ENCODE assay signal across 9 mouse cellular contexts in the genomic region with DNA sequence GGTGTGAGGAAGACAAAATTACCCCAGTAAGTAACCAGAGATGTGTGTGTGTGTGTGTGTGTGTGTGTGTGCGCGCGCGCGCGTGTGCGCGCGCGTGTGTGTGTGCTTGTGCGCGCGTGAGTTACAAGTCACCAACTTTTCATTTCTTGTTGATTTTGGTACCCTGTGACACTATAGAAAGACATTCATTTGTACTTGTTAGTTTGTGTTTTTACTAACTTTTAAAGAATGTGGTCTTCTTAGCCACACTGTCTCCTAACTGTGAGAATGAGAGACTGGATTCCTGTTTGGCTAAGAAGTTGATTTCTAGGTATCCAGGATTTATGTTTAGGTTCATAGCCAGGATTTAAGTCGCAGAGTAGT. TPM values are rescaled to one million over a fixed set of nuclear protein-coding genes. Genes with fewer than 3 reads are reported as not detected.
A peak's percentile ranks its signal among the peaks of the same experiment; 100 is the strongest.
DNase-seq lines count a peak whose midpoint lies in the region; ATAC-seq and TF ChIP-seq lines count a peak whose summit lies in the region.
"Had no signal": no experiment of that assay in that cellular context is flagged by ENCODE, and none has a peak within 500 bp of the region (broad histone marks: within the 10 kb centered on the region; RNA-seq: fewer than 3 reads in every experiment).

No protein-coding gene starts in this region.

- no peak overlapping the region for H3K9ac ChIP-seq in liver, embryonic 11.5 days (ENCODE audit: low read depth, low read length)
- no peak overlapping the region for H3K9ac ChIP-seq in embryonic facial prominence, embryonic 15.5 days
- H3K9ac ChIP-seq in hindbrain, postnatal 0 days (replicated peaks; ENCODE audit: low read length): no peak overlapping the region
- no peak overlapping the region for H3K9ac ChIP-seq in neural tube, embryonic 12.5 days

- intact Hi-C loops in left cerebral cortex, postnatal 25 days (cut with DNase I): loop anchor here (5.0 kb wide), 1 partner anchor 57 kb away; no protein-coding TSS in a partner anchor

- no peak for TF ChIP-seq CTCF in hindbrain, postnatal 0 days (IDR thresholded peaks at IDR 0.05; ENCODE audit: low read depth)

- peaks cover 13% of the 10 kb centered on the region for H3K4me1 ChIP-seq in liver, embryonic 11.5 days (replicated peaks; ENCODE audit: control insufficient read depth, insufficient read depth, low read length)
- peaks cover 13% of the 10 kb centered on the region for H3K4me1 ChIP-seq in embryonic facial prominence, embryonic 15.5 days
- H3K4me1 ChIP-seq in hindbrain, postnatal 0 days (ENCODE audit: insufficient read depth, low read length): no peaks in the 10 kb centered on the region
- peaks cover 8% of the 10 kb centered on the region; the same call in 1 of the 2 replicates for H3K4me1 ChIP-seq in neural tube, embryonic 12.5 days

- H3K36me3 ChIP-seq in liver, embryonic 11.5 days (ENCODE audit: control insufficient read depth, insufficient read depth, low read length): no peaks in the 10 kb centered on the region
- H3K36me3 ChIP-seq in embryonic facial prominence, embryonic 15.5 days: no peaks in the 10 kb centered on the region
- no peaks in the 10 kb centered on the region for H3K36me3 ChIP-seq in hindbrain, postnatal 0 days (ENCODE audit: insufficient read depth, low read length)
- no peaks in the 10 kb centered on the region for H3K36me3 ChIP-seq in neural tube, embryonic 12.5 days

- no peaks in the 10 kb centered on the region for H3K27me3 ChIP-seq in liver, embryonic 11.5 days (replicated peaks; ENCODE audit: control insufficient read depth, insufficient read depth, low read length)
- no peaks in the 10 kb centered on the region for H3K27me3 ChIP-seq in embryonic facial prominence, embryonic 15.5 days
- H3K27me3 ChIP-seq in hindbrain, postnatal 0 days (ENCODE audit: insufficient read depth, low read length): no peaks in the 10 kb centered on the region
- no peaks in the 10 kb centered on the region for H3K27me3 ChIP-seq in neural tube, embryonic 12.5 days (replicated peaks)
- H3K27me3 ChIP-seq: Patski had no signal

- peak overlapping the region; percentile 36 for H3K4me3 ChIP-seq in liver, embryonic 11.5 days (ENCODE audit: low read depth, low read length)
- H3K4me3 ChIP-seq in embryonic facial prominence, embryonic 15.5 days (replicated peaks): peak overlapping the region; percentile 12
- H3K4me3 ChIP-seq in hindbrain, postnatal 0 days (ENCODE audit: low read length): no peak overlapping the region; the same call in 1 of the 2 replicates
- H3K4me3 ChIP-seq in neural tube, embryonic 12.5 days: no peak overlapping the region

- H3K27ac ChIP-seq in liver, embryonic 11.5 days (ENCODE audit: low read depth, low read length): no peak overlapping the region
- no peak overlapping the region for H3K27ac ChIP-seq in embryonic facial prominence, embryonic 15.5 days (replicated peaks)
- no peak overlapping the region for H3K27ac ChIP-seq in hindbrain, postnatal 0 days
- H3K27ac ChIP-seq in neural tube, embryonic 12.5 days: no peak overlapping the region

- ATAC-seq in liver, embryonic 11.5 days (replicated peaks; ENCODE audit: low FRiP score): no peak
- ATAC-seq in embryonic facial prominence, embryonic 15.5 days (ENCODE audit: insufficient number of reproducible peaks, low FRiP score, low TSS enrichment, low read depth): no peak
- no peak for ATAC-seq in hindbrain, postnatal 0 days
- ATAC-seq in neural tube, embryonic 12.5 days (ENCODE audit: low FRiP score, low read depth): no peak
- no peak for ATAC-seq in cerebellum, adult (ENCODE audit: insufficient number of reproducible peaks, low FRiP score, low TSS enrichment)

- DNase-seq in liver, embryonic 11.5 days (ENCODE audit: low spot score): no peak
- no peak for DNase-seq in liver
- DNase-seq in hindbrain, postnatal 0 days (ENCODE audit: low spot score): no peak
- no peak for DNase-seq in cerebellum, adult 9-10 months
- DNase-seq in left cerebral cortex, postnatal 25 days (ENCODE audit: low spot score in 2 of 2): no peak

- 24% methylated on average over 14 of the region's 14 CpGs for WGBS in liver, embryonic 11.5 days
- 53% methylated on average over 14 of the region's 14 CpGs for WGBS in embryonic facial prominence, embryonic 15.5 days
- WGBS in hindbrain, postnatal 0 days: 60% methylated on average over 14 of the region's 14 CpGs
- 77% methylated on average over 14 of the region's 14 CpGs for WGBS in neural tube, embryonic 12.5 days

- H3K4me2 ChIP-seq in liver, embryonic 11.5 days: peak overlapping the region; percentile 64
- peak overlapping the region; percentile 33 for H3K4me2 ChIP-seq in embryonic facial prominence, embryonic 15.5 days (replicated peaks)
- peak overlapping the region; percentile 52 for H3K4me2 ChIP-seq in hindbrain, postnatal 0 days (ENCODE audit: low read depth, low read length)
- peak overlapping the region; percentile 36 for H3K4me2 ChIP-seq in neural tube, embryonic 12.5 days (replicated peaks)

- no peaks in the 10 kb centered on the region for H3K9me3 ChIP-seq in liver, embryonic 11.5 days (ENCODE audit: control insufficient read depth, low read length)
- H3K9me3 ChIP-seq in embryonic facial prominence, embryonic 15.5 days (replicated peaks): no peaks in the 10 kb centered on the region
- no peaks in the 10 kb centered on the region for H3K9me3 ChIP-seq in hindbrain, postnatal 0 days (ENCODE audit: low read length)
- no peaks in the 10 kb centered on the region for H3K9me3 ChIP-seq in neural tube, embryonic 12.5 days

RNA-seq across cellular contexts. Expression of a gene that starts 29.9 kb away (rescaled TPM):
- 9.8 and 14.9 TPM in 2 replicates for polyA plus RNA-seq in liver, embryonic 11.5 days (2014; fragmentation: Nextera tagmentation; extraction: Ambion mirVana)
- 10.8 and 12.0 TPM in 2 replicates for polyA plus RNA-seq in embryonic facial prominence, embryonic 15.5 days (2015; fragmentation: Nextera tagmentation; extraction: Ambion mirVana)
- 2.1 and 3.3 TPM in 2 replicates for total RNA-seq in hindbrain, postnatal 0 days (2014; rRNA removed)
- polyA plus RNA-seq in hindbrain, postnatal 0 days (2015; fragmentation: Nextera tagmentation; extraction: Ambion mirVana): 5.1 and 5.9 TPM in 2 replicates
- 8.1 and 9.1 TPM in 2 replicates for polyA plus RNA-seq in neural tube, embryonic 12.5 days (2016; fragmentation: Nextera tagmentation; extraction: Ambion mirVana)
- total RNA-seq in left cerebral cortex, postnatal 25 days (2021): 10 to 100 TPM; 10.4 to 10.9 TPM

Comparison
In these comparisons a context has a peak if more than half of its experiments do, and no peak if none do; other contexts are left out.
1. H3K4me3 ChIP-seq: peak in liver, embryonic 11.5 days (single experiment) and embryonic facial prominence, embryonic 15.5 days (single experiment); none in hindbrain, postnatal 0 days (single experiment) and neural tube, embryonic 12.5 days (single experiment).
2. Peak in every context shown above with its lines, with median percentiles within 50 percentile points of each other: H3K4me2 ChIP-seq.